Mouse (Mus musculus) limb, embryonic 14.5 days (tissue): ENCODE measurements around the gene Smarcd3. TPM values are rescaled to one million over a fixed set of nuclear protein-coding genes. Genes with fewer than 3 reads are reported as not detected.

ENCODE experiments used
- ATAC-seq: fragments of 200-750 bp; cut with Nextera tagmentation; 2 replicates; pipeline ENCODE4 v1.8.0; 2017; ENCODE audit warnings: low read depth, moderate number of reproducible peaks, moderate TSS enrichment; ENCODE audit not compliant: low FRiP score
- DNase-seq: peaks from one replicate; pipeline ENCODE4 v3.0.0-alpha.2; 2015; ENCODE audit warnings: low spot score
- H3K27ac ChIP-seq: fragments of 300-500 bp; sonication (generic); replicated peaks from 2 replicates; pipeline ENCODE4 v1.5.1; 2014; ENCODE audit warnings: low read depth, mild to moderate bottlenecking, low read length, moderate library complexity, mixed read lengths
- H3K27me3 ChIP-seq: fragments of 300-500 bp; sonication (generic); 2 replicates; pipeline ENCODE4 v1.6.1; 2014; ENCODE audit warnings: low read length, mixed read lengths; ENCODE audit not compliant: control insufficient read depth, insufficient read depth
- H3K36me3 ChIP-seq: fragments of 300-500 bp; sonication (generic); 2 replicates; pipeline ENCODE4 v1.6.1; 2014; ENCODE audit warnings: mild to moderate bottlenecking, low read length, moderate library complexity, mixed read lengths; ENCODE audit not compliant: control insufficient read depth, insufficient read depth
- H3K4me1 ChIP-seq: fragments of 300-500 bp; sonication (generic); 2 replicates; pipeline ENCODE4 v1.6.1; 2014; ENCODE audit warnings: antibody characterized with exemption, low read length, mixed read lengths; ENCODE audit not compliant: control insufficient read depth, insufficient read depth
- H3K4me2 ChIP-seq: fragments of 300-500 bp; sonication (generic); replicated peaks from 2 replicates; pipeline ENCODE4 v1.6.1; 2014; ENCODE audit warnings: low read depth, mild to moderate bottlenecking, low read length, moderate library complexity; ENCODE audit not compliant: severe bottlenecking
- H3K4me3 ChIP-seq: fragments of 300-500 bp; sonication (generic); replicated peaks from 2 replicates; pipeline ENCODE4 v1.5.1; 2014; ENCODE audit warnings: low read length
- H3K9ac ChIP-seq: fragments of 300-500 bp; sonication (generic); 2 replicates; pipeline ENCODE4 v1.6.1; 2014; ENCODE audit warnings: mild to moderate bottlenecking, low read depth, low read length, moderate library complexity; ENCODE audit not compliant: severe bottlenecking
- H3K9me3 ChIP-seq: fragments of 300-500 bp; sonication (generic); 2 replicates; pipeline ENCODE4 v1.6.1; 2016; ENCODE audit warnings: low read length; ENCODE audit not compliant: control insufficient read depth
- POLR2A ChIP-seq: fragments of 200-500 bp; IDR thresholded peaks from 2 replicates; pipeline ENCODE4 v1.8.0; 2012; ENCODE audit warnings: inconsistent platforms, mild to moderate bottlenecking, moderate library complexity, borderline replicate concordance; ENCODE audit not compliant: insufficient read depth, insufficient read length; ENCODE audit errors: extremely low read depth
- WGBS: fragments of 180-500 bp; shearing (Covaris S2); extraction: QIAGEN DNeasy Blood & Tissue Kit; methylation state at CpG from one replicate; pipeline ENCODE4 v1.1.7; 2014; 5-methylcytosine and 5-hydroxymethylcytosine counted together
- polyA plus RNA-seq, 2 experiments: library from polyadenylated mRNA; depleted of rRNA in 1 of 2; stranded (reverse) in 1 of 2; unstranded in 1 of 2; fragments of >200 nt; fragmentation: Nextera tagmentation in 1 of 2; extraction: Ambion mirVana in 1 of 2; gene quantifications; 2 replicates each; pipeline versions ENCODE4 v1.2.1 to v1.2.3; 2012 to 2014

The Smarcd3 gene
- polyA plus RNA-seq, 2 experiments, result 52.7 to 91.5 TPM

GRCm38 (mm10) chr5:24603431-24604010 is 20.7 kb downstream of the Smarcd3 start:
- Histone ChIP-seq H3K4me2 (peak overlapping the region; percentile 95), H3K9ac (no peak overlapping the region), H3K4me3 (peak overlapping the region; percentile 76; the same call in 1 of the 2 replicates), H3K27ac (peak overlapping the region; percentile 100), H3K36me3 (no peaks in the 10 kb centered on the region), H3K9me3 (no peaks in the 10 kb centered on the region), H3K27me3 (no peaks in the 10 kb centered on the region), H3K4me1 (peaks cover 51% of the 10 kb centered on the region)
- 55% methylated on average over 8 of the region's 8 CpGs for WGBS
- DNase-seq (no peak), ATAC-seq (no peak)
- TF ChIP-seq POLR2A, result no peak

- no peaks in the 10 kb centered on the region for H3K27me3 ChIP-seq
- H3K4me2 ChIP-seq, result peak overlapping the region; percentile 95
- TF ChIP-seq POLR2A, result no peak; the same call in 1 of the 2 replicates
- ATAC-seq (peak; percentile 36), DNase-seq (peak; percentile 85)
- WGBS, result 2% methylated on average over 16 of the region's 16 CpGs
- H3K36me3 ChIP-seq, result no peaks in the 10 kb centered on the region
- H3K4me3 ChIP-seq, result peak overlapping the region; percentile 76
- peak overlapping the region; percentile 91 for H3K9ac ChIP-seq
- no peaks in the 10 kb centered on the region for H3K9me3 ChIP-seq
- peaks cover 58% of the 10 kb centered on the region for H3K4me1 ChIP-seq
- peak overlapping the region; percentile 100 for H3K27ac ChIP-seq
Observed at GRCm38 (mm10) chr5:24602751-24603343, 21.4 kb downstream of the Smarcd3 start.

GRCm38 (mm10) chr5:24601911-24602750 is 22.1 kb downstream of the Smarcd3 start:
- 0 out of 2 replicates have a peak, but pooled peaks have one; percentile 29 for TF ChIP-seq POLR2A
- WGBS, result 2% methylated on average over 65 of the region's 73 CpGs
- Histone ChIP-seq H3K27ac (peak overlapping the region; percentile 100), H3K4me2 (peak overlapping the region; percentile 95), H3K9me3 (no peaks in the 10 kb centered on the region), H3K9ac (peak overlapping the region; percentile 91), H3K27me3 (no peaks in the 10 kb centered on the region), H3K4me1 (peaks cover 62% of the 10 kb centered on the region), H3K36me3 (no peaks in the 10 kb centered on the region), H3K4me3 (peak overlapping the region; percentile 76)
- peak; percentile 42 for ATAC-seq
- peak; percentile 81 for DNase-seq

GRCm38 (mm10) chr5:24601071-24601835 is 23.0 kb downstream of the Smarcd3 start:
- H3K27ac ChIP-seq, result peak overlapping the region; percentile 100
- no peak for TF ChIP-seq POLR2A
- 6% methylated on average over 21 of the region's 33 CpGs for WGBS
- H3K36me3 ChIP-seq, result 0 out of 2 replicates have a peak, but pooled peaks cover 6% of the 10 kb centered on the region
- H3K9me3 ChIP-seq, result no peaks in the 10 kb centered on the region
- no peak for DNase-seq
- H3K9ac ChIP-seq, result peak overlapping the region; percentile 91
- peak; percentile 2; the same call in 1 of the 2 replicates for ATAC-seq
- H3K4me3 ChIP-seq, result peak overlapping the region; percentile 76
- H3K27me3 ChIP-seq, result no peaks in the 10 kb centered on the region
- peak overlapping the region; percentile 95 for H3K4me2 ChIP-seq
- H3K4me1 ChIP-seq, result peaks cover 65% of the 10 kb centered on the region
